Mouse (Mus musculus) layer of hippocampus, postnatal 36 days (tissue): ENCODE measurements around the gene Rtl8c. TPM values are rescaled to one million over a fixed set of nuclear protein-coding genes. Genes with fewer than 3 reads are reported as not detected.
A peak's percentile ranks its signal among the peaks of the same experiment; 100 is the strongest.
"Not testable (repeated sequence)": the region's sequence is repeated elsewhere in the genome, so short reads cannot be mapped to it uniquely, and the experiment has no call there.

Experiments
- DNase-seq, 2 experiments: peaks; one replicate each; pipeline ENCODE4 v3.0.0; 2022
- total RNA-seq, 2 experiments: library from RNA; stranded (reverse); gene quantifications; 2 replicates each; pipeline ENCODE4 v1.2.3; 2021

The Rtl8c gene
- total RNA-seq = 100 to 1,000 TPM; 175 to 179 TPM

- peak; percentile 73 to 76 for DNase-seq
Observed at GRCm38 (mm10) chrX:53607242-53608121, at the start of gene Rtl8c. Gene Rtl8c (plus strand): TSS chrX:53608032.

DNA sequence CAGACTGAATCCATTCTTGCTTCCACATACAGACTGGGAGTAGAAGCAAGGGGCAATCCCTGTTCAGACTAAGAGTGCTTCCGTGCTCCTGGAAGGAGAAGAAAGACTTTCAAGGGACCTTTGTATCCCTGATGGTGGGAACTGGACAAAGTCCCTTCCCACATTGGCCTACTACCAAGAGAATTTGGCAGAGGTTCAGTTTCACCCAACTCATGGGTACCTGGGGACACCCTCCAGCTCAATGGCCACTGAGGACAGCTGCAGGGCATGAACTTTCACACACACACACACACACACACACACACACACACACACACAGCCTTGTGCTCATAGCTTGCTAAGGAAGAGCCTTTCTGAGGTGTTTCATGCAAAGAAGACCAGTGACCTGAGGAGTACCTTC, 28.5 kb upstream of the Rtl8c start:
- DNase-seq = no peak

- DNase-seq = not testable (repeated sequence)
Observed at GRCm38 (mm10) chrX:53581407-53581806, 26.4 kb upstream of the Rtl8c start.

- DNase-seq = not testable (repeated sequence)
Observed at GRCm38 (mm10) chrX:53583404-53583803, 24.4 kb upstream of the Rtl8c start.

GRCm38 (mm10) chrX:53599993-53600392, 7.8 kb upstream of the Rtl8c start:
- peak; percentile 37 for DNase-seq

DNA sequence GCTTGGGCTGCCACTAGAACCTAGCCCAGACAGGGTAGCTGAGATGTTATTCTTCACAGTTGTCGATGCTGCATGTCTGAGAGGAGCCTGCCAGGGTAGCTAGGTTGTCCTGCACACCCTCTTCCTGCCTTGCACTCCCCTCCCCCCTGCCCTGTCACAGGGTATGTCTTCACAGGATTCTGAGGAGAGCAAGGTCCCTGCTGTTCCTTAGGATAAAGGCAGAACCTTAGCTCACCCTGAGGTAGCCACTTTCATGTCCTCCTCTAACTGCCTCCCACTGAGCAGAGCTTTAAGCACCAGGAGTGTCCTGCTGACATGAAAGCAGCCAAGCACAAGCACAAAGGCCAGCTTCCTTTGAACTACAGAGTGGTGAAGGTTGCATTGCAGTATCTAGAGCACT, 1.7 kb upstream of the Rtl8c start:
- not testable (repeated sequence) for DNase-seq

GRCm38 (mm10) chrX:53608122-53608813, 436 bp downstream of the Rtl8c start:
- peak; percentile 9 to 14 for DNase-seq

- not testable (repeated sequence) for DNase-seq
Observed at GRCm38 (mm10) chrX:53608879-53609278, 1.0 kb downstream of the Rtl8c start, which contains the start of gene Gm14597. Gene Gm14597 (minus strand): TSS chrX:53608979.

DNA sequence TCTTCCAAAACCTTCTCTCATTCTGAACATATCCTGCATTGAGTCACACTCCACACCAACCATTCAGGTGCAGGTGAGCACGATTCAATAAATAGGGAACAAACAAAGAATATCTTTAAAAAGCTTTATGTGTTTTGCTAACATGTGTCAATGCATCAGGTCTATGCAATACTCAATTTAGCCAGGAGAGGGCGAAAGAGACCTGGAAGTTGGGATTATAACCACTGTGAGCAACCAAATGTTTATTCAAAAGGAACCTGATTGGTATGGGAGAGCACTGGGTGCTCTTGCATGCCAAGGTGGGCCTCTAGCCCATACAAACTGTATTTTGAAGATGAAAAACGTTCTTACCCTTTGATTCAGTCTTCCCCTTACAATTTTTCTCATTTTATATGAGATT, 2.7 kb downstream of the Rtl8c start:
- DNase-seq = peak; percentile 10 to 55

- not testable (repeated sequence) for DNase-seq
Observed at GRCm38 (mm10) chrX:53611395-53611794, 3.6 kb downstream of the Rtl8c start.

DNA sequence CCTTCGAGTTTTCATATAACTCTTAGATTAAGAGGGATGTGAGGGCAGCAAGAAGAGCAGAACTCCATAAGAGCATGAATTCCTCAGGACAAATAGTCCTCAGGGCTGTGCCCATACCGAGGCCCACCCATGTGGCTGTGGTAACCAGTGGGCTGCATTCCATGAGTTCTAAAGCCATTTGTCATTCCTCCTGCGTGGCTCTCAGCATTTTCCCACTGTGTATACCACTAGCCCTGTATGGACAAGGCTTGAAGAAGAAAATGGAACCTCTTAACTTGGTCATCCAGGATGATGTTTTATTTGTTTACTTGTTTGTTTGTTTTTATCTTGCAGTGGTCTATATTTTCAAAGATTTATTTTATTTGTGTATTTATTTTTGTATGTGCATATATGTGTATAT, 30.3 kb downstream of the Rtl8c start:
- not testable (repeated sequence) for DNase-seq

DNA sequence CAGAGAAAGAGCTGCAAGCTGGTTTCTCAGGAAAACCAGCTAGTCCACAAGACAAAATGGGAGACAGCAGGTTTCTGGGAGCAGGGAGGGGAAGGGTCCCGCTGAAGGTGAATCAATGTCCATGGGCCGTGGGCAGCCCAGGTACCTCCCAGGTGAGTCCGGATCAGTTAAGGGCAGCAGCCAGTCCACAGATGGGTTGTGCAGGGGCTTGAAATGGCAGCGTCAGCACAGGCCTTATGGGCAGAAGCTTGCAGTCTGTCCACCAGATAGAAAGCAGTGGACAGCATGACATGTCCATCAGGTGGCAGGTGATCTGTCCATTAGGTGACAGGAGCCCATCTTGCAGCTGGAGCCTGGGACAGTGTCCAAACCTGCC, 34.8 kb downstream of the Rtl8c start:
- DNase-seq = peak in 1 of 2 experiments; percentile 8

- peak; percentile 62 to 65 for DNase-seq
Observed at GRCm38 (mm10) chrX:53642980-53643961, 35.4 kb downstream of the Rtl8c start, which contains the start of gene Rtl8a. Gene Rtl8a (minus strand): TSS chrX:53643682.

- DNase-seq = no peak
Observed at GRCm38 (mm10) chrX:53645885-53646284, 38.1 kb downstream of the Rtl8c start.

DNA sequence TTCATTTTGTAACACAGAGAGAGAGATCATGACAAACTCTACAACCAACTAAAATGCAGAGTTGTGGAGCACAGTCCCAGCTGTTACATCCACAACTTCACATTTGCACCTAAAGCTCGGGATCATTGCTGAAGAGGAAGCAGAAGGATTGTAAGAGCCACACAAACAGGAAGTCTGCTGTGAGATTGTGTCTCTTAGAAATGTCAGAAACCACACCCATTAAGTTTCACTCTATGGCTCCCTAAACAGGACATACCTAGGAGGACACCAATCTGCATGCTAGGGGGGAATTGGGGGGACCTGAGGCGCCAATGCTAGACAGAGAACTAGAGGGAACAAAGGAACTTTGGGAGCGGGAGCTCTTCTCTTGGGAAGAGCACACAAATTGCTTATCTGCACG, 45.1 kb downstream of the Rtl8c start:
- not testable (repeated sequence) for DNase-seq

Other genes starting within 250 kb of the Rtl8c start
- gene Mospd1, start 237.5 kb upstream of the Rtl8c start, total RNA-seq = 10 to 100 TPM; 10.7 to 11.8 TPM
- gene Etd, start 173.1 kb upstream of the Rtl8c start, total RNA-seq = not detected
- not detected for gene Gm14597, start 947 bp downstream of the Rtl8c start, total RNA-seq
- gene Rtl8a, start 35.6 kb downstream of the Rtl8c start, total RNA-seq = 100 to 1,000 TPM; 187 to 256 TPM
- 100 to 1,000 TPM; 177 to 197 TPM for gene Rtl8b, start 62.4 kb downstream of the Rtl8c start, total RNA-seq
- under 1 TPM; 0.32 to 0.43 TPM for gene 4930502E18Rik, start 116.8 kb downstream of the Rtl8c start, total RNA-seq
- not detected for gene 1700013H16Rik, start 149.8 kb downstream of the Rtl8c start, total RNA-seq
- gene Zfp36l3, start 168.4 kb downstream of the Rtl8c start, total RNA-seq = not detected
- 1 to 10 TPM in 1 of 2 experiments, under 1 TPM in 1; 0.65 to 1.6 TPM for gene Xlr, start 189.7 kb downstream of the Rtl8c start, total RNA-seq